In genomic region chr2:123458034-123458677, GRCm38 (mm10) we compare ENCODE assay signal across 20 mouse cellular contexts.
DNase-seq lines count a peak whose midpoint lies in the region; ATAC-seq lines count a peak whose summit lies in the region.
"Had no signal": no experiment of that assay in that cellular context is flagged by ENCODE, and none has a peak within 500 bp of the region (broad histone marks: within the 10 kb centered on the region; RNA-seq: fewer than 3 reads in every experiment).

No protein-coding gene starts in this region.

- H3K36me3 ChIP-seq in forebrain, embryonic 14.5 days (ENCODE audit: control insufficient read depth, insufficient read depth, low read length) = no peaks in the 10 kb centered on the region
- H3K36me3 ChIP-seq in forebrain, embryonic 12.5 days (replicated peaks) = no peaks in the 10 kb centered on the region
- H3K36me3 ChIP-seq in midbrain, embryonic 13.5 days = no peaks in the 10 kb centered on the region
- no peaks in the 10 kb centered on the region for H3K36me3 ChIP-seq in midbrain, embryonic 10.5 days
- no peaks in the 10 kb centered on the region for H3K36me3 ChIP-seq in hindbrain, embryonic 13.5 days
- H3K36me3 ChIP-seq: embryonic facial prominence, embryonic 15.5 days; limb, embryonic 15.5 days; liver, embryonic 15.5 days had no signal

- H3K9ac ChIP-seq in forebrain, embryonic 14.5 days (ENCODE audit: low read length) = no peak overlapping the region
- H3K9ac ChIP-seq in forebrain, embryonic 12.5 days = no peak overlapping the region
- H3K9ac ChIP-seq in midbrain, embryonic 13.5 days (replicated peaks) = no peak overlapping the region
- H3K9ac ChIP-seq in hindbrain, embryonic 13.5 days = no peak overlapping the region
- H3K9ac ChIP-seq: embryonic facial prominence, embryonic 15.5 days; limb, embryonic 15.5 days; liver, embryonic 15.5 days had no signal

- DNase-seq in forebrain, embryonic 14.5 days (ENCODE audit: low spot score) = peak; percentile 29
- DNase-seq in midbrain, embryonic 10.5 days (ENCODE audit: low spot score) = no peak
- DNase-seq in retina, embryonic 14.5 days (ENCODE audit: low spot score) = peak; percentile 20
- DNase-seq in urinary bladder, postnatal 10 days (ENCODE audit: low spot score) = no peak
- DNase-seq: adrenal gland, postnatal 36 days; B cell, adult 2 months; cerebellum, adult 8-10 months; heart, postnatal 10 days; kidney, adult 11 months; right cerebral cortex, postnatal 14 days; thymus, adult 18-20 months; thymus, postnatal 4 days had no signal

- no peak overlapping the region for H3K4me3 ChIP-seq in forebrain, embryonic 14.5 days (ENCODE audit: low read depth, low read length)
- H3K4me3 ChIP-seq in forebrain, embryonic 12.5 days (replicated peaks) = no peak overlapping the region
- H3K4me3 ChIP-seq in midbrain, embryonic 13.5 days (replicated peaks) = no peak overlapping the region
- H3K4me3 ChIP-seq in midbrain, embryonic 10.5 days = no peak overlapping the region
- H3K4me3 ChIP-seq in hindbrain, embryonic 13.5 days = no peak overlapping the region
- H3K4me3 ChIP-seq: embryonic facial prominence, embryonic 15.5 days; limb, embryonic 15.5 days; liver, embryonic 15.5 days had no signal

- WGBS in forebrain, embryonic 14.5 days = 54% methylated on average over 5 of the region's 5 CpGs
- WGBS in forebrain, embryonic 12.5 days = 69% methylated on average over 5 of the region's 5 CpGs
- WGBS in midbrain, embryonic 13.5 days = 56% methylated on average over 5 of the region's 5 CpGs
- WGBS in midbrain, embryonic 10.5 days = 84% methylated on average over 5 of the region's 5 CpGs
- WGBS in hindbrain, embryonic 13.5 days = 46% methylated on average over 5 of the region's 5 CpGs

- no peaks in the 10 kb centered on the region for H3K4me1 ChIP-seq in forebrain, embryonic 14.5 days (ENCODE audit: control insufficient read depth, insufficient read depth, low read length)
- H3K4me1 ChIP-seq in forebrain, embryonic 12.5 days = no peaks in the 10 kb centered on the region
- H3K4me1 ChIP-seq in midbrain, embryonic 13.5 days (replicated peaks) = 0 out of 2 replicates have a peak, but pooled peaks cover 3% of the 10 kb centered on the region
- H3K4me1 ChIP-seq in midbrain, embryonic 10.5 days = no peaks in the 10 kb centered on the region
- peaks cover 7% of the 10 kb centered on the region for H3K4me1 ChIP-seq in hindbrain, embryonic 13.5 days (replicated peaks)
- H3K4me1 ChIP-seq: embryonic facial prominence, embryonic 15.5 days; limb, embryonic 15.5 days; liver, embryonic 15.5 days had no signal

- H3K27me3 ChIP-seq in forebrain, embryonic 14.5 days (replicated peaks; ENCODE audit: control insufficient read depth, insufficient read depth, low read length) = no peaks in the 10 kb centered on the region
- H3K27me3 ChIP-seq in forebrain, embryonic 12.5 days = no peaks in the 10 kb centered on the region
- no peaks in the 10 kb centered on the region for H3K27me3 ChIP-seq in midbrain, embryonic 13.5 days
- no peaks in the 10 kb centered on the region for H3K27me3 ChIP-seq in midbrain, embryonic 10.5 days (ENCODE audit: low read depth, poor library complexity, severe bottlenecking)
- no peaks in the 10 kb centered on the region for H3K27me3 ChIP-seq in hindbrain, embryonic 13.5 days
- H3K27me3 ChIP-seq: embryonic facial prominence, embryonic 15.5 days; limb, embryonic 15.5 days; liver, embryonic 15.5 days had no signal

- H3K4me2 ChIP-seq in forebrain, embryonic 14.5 days (ENCODE audit: low read length) = no peak overlapping the region
- H3K4me2 ChIP-seq in forebrain, embryonic 12.5 days = no peak overlapping the region
- H3K4me2 ChIP-seq in midbrain, embryonic 13.5 days (replicated peaks) = no peak overlapping the region
- no peak overlapping the region for H3K4me2 ChIP-seq in hindbrain, embryonic 13.5 days
- H3K4me2 ChIP-seq: embryonic facial prominence, embryonic 15.5 days; heart, embryonic 11.5 days; limb, embryonic 15.5 days; liver, embryonic 15.5 days had no signal

- H3K9me3 ChIP-seq in forebrain, embryonic 14.5 days (replicated peaks; ENCODE audit: control insufficient read depth, low read length) = no peaks in the 10 kb centered on the region
- H3K9me3 ChIP-seq in forebrain, embryonic 12.5 days = no peaks in the 10 kb centered on the region
- H3K9me3 ChIP-seq in midbrain, embryonic 13.5 days = no peaks in the 10 kb centered on the region
- no peaks in the 10 kb centered on the region for H3K9me3 ChIP-seq in midbrain, embryonic 10.5 days (replicated peaks)
- no peaks in the 10 kb centered on the region for H3K9me3 ChIP-seq in hindbrain, embryonic 13.5 days
- H3K9me3 ChIP-seq: embryonic facial prominence, embryonic 15.5 days; limb, embryonic 15.5 days; liver, embryonic 15.5 days had no signal

- H3K27ac ChIP-seq in forebrain, embryonic 14.5 days (ENCODE audit: low read depth, low read length) = no peak overlapping the region
- no peak overlapping the region for H3K27ac ChIP-seq in forebrain, embryonic 12.5 days
- H3K27ac ChIP-seq in midbrain, embryonic 13.5 days = peak overlapping the region; percentile 30; the same call in 1 of the 2 replicates
- no peak overlapping the region for H3K27ac ChIP-seq in midbrain, embryonic 10.5 days (replicated peaks)
- 0 out of 2 replicates have a peak overlapping the region, but pooled peaks have one; percentile 2 for H3K27ac ChIP-seq in hindbrain, embryonic 13.5 days
- H3K27ac ChIP-seq: embryonic facial prominence, embryonic 15.5 days; kidney, postnatal 0 days; limb, embryonic 15.5 days; liver, embryonic 15.5 days had no signal

- no peak for ATAC-seq in forebrain, embryonic 14.5 days
- no peak for ATAC-seq in forebrain, embryonic 12.5 days (ENCODE audit: low FRiP score)
- 0 out of 2 replicates have a peak, but pooled peaks have one; percentile 30 for ATAC-seq in midbrain, embryonic 13.5 days
- peak; percentile 69 for ATAC-seq in hindbrain, embryonic 13.5 days (ENCODE audit: low FRiP score)

Comparison
In these comparisons a context has a peak if more than half of its experiments do, and no peak if none do; other contexts are left out.
1. H3K27ac ChIP-seq: peak in midbrain, embryonic 13.5 days (single experiment) and hindbrain, embryonic 13.5 days (single experiment); none in forebrain, embryonic 14.5 days (single experiment), forebrain, embryonic 12.5 days (single experiment) and midbrain, embryonic 10.5 days (single experiment).
2. ATAC-seq: peak in midbrain, embryonic 13.5 days (single experiment) and hindbrain, embryonic 13.5 days (single experiment); none in forebrain, embryonic 14.5 days (single experiment) and forebrain, embryonic 12.5 days (single experiment).
3. DNase-seq: peak in forebrain, embryonic 14.5 days (single experiment) and retina, embryonic 14.5 days (single experiment); none in midbrain, embryonic 10.5 days (single experiment) and urinary bladder, postnatal 10 days (single experiment).